Mouse (Mus musculus) frontal cortex, postnatal 10 days (tissue): Measurements from ENCODE around the gene F11r.
"Not testable (repeated sequence)": the region's sequence is repeated elsewhere in the genome, so short reads cannot be mapped to it uniquely, and the experiment has no call there.

Experiments used
- DNase-seq, 2 experiments: peaks; one replicate each; pipeline ENCODE4 v3.0.0; 2022; ENCODE audit warnings: low spot score in 2 of 2, mixed read lengths in 1 of 2

Gene F11r

GRCm38 (mm10) chr1:171470371-171470871, 33.1 kb downstream of the F11r start:
- peak in 1 of 2 experiments; percentile 26 for DNase-seq

GRCm38 (mm10) chr1:171470896-171471295, 33.6 kb downstream of the F11r start:
- DNase-seq, result no peak

- no peak for DNase-seq
Measured at GRCm38 (mm10) chr1:171471452-171471851, 34.1 kb downstream of the F11r start.

GRCm38 (mm10) chr1:171471941-171472340, 34.6 kb downstream of the F11r start:
- DNase-seq, result not testable (repeated sequence)

- no peak for DNase-seq
Measured at GRCm38 (mm10) chr1:171473506-171473905, 36.2 kb downstream of the F11r start.

- DNase-seq, result no peak
Measured at GRCm38 (mm10) chr1:171473920-171474640, 36.7 kb downstream of the F11r start.

- DNase-seq, result no peak
Measured at GRCm38 (mm10) chr1:171477123-171477522, 39.8 kb downstream of the F11r start.

- DNase-seq, result no peak
Measured at GRCm38 (mm10) chr1:171477758-171478545, 40.6 kb downstream of the F11r start.

- peak in 1 of 2 experiments; percentile 60 for DNase-seq
Measured at GRCm38 (mm10) chr1:171478968-171479367, 41.6 kb downstream of the F11r start.

- no peak for DNase-seq
Measured at GRCm38 (mm10) chr1:171494241-171494640, 56.9 kb downstream of the F11r start.

- no peak for DNase-seq
Measured at GRCm38 (mm10) chr1:171495371-171495770, 58.0 kb downstream of the F11r start.

- DNase-seq, result no peak
Measured at GRCm38 (mm10) chr1:171499856-171500255, 62.5 kb downstream of the F11r start.

- DNase-seq, result no peak
Measured at GRCm38 (mm10) chr1:171501016-171501610, 63.8 kb downstream of the F11r start.

GRCm38 (mm10) chr1:171501636-171502080, 64.3 kb downstream of the F11r start:
- DNase-seq, result no peak

GRCm38 (mm10) chr1:171502388-171503249, 65.3 kb downstream of the F11r start:
- peak; percentile 40 to 46 for DNase-seq

- peak; percentile 90 to 93 for DNase-seq
Measured at GRCm38 (mm10) chr1:171503250-171503591, 65.9 kb downstream of the F11r start, which contains the start of gene Alyref2. Alyref2 (plus strand) TSS chr1:171503478.

GRCm38 (mm10) chr1:171503592-171504291, 66.4 kb downstream of the F11r start:
- DNase-seq, result peak; percentile 65 to 69

GRCm38 (mm10) chr1:171504586-171504985, 67.3 kb downstream of the F11r start:
- DNase-seq, result no peak

- no peak for DNase-seq
Measured at GRCm38 (mm10) chr1:171513234-171513633, 75.9 kb downstream of the F11r start.

- no peak for DNase-seq
Measured at GRCm38 (mm10) chr1:171513760-171514159, 76.4 kb downstream of the F11r start.
